Mouse (Mus musculus): ENCODE measurements around the gene Bpgm. TPM values are rescaled to one million over a fixed set of nuclear protein-coding genes. Genes with fewer than 3 reads are reported as not detected.

The Bpgm gene
- polyA plus RNA-seq, 1 experiment = 22.1 TPM

DNA sequence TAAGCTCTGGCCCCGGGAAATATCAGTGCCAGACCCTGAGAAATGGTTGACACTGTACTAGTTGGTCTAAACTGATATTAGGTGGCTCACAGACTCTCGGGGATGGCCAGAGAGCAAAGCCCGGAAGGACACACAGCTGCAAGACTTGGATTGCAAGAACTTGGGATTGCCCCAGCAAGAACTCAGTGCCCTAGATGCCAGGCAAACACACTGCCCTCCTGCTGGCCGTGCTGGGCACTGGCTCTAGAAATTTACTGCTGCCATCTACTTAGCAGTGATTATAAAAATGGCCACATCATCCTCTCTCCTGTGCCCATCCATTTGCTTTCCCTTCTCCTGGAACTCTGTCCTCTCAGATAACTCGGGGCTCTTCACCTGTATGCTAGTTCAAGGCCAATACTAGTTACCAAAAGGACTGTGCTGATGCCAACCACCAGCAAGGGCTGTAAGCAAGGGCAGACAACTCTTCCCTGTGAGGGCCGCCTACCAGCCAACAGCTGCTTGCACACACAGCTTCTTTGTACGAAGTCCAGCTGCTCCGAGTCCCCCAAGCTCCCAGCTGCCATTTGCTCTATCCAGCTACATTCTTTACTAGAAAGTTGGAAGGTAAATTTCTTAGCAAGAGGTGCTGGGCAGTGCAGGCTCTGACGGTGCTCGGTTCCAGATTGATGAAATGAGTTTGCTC is 39.2 kb downstream of the Bpgm start:
- H3K4me3 ChIP-seq (ENCODE audit: low read depth, low read length) = no peak overlapping the region
- no peaks in the 10 kb centered on the region for H3K27me3 ChIP-seq (ENCODE audit: control insufficient read depth, insufficient read depth, low read length)
- H3K4me1 ChIP-seq (ENCODE audit: control insufficient read depth, insufficient read depth, insufficient read length, low read length) = no peaks in the 10 kb centered on the region
- H3K27ac ChIP-seq (ENCODE audit: insufficient read depth, low read depth, low read length) = no peak overlapping the region
- no peak for TF ChIP-seq POLR2A (IDR thresholded peaks at IDR 0.05; ENCODE audit: low read depth, low read length)
- no peak for TF ChIP-seq CTCF (IDR thresholded peaks at IDR 0.05; ENCODE audit: extremely low read depth, insufficient read length, insufficient replicate concordance, low read depth, low read length)
- no peaks in the 10 kb centered on the region for H3K36me3 ChIP-seq (ENCODE audit: control insufficient read depth, insufficient read depth, low read length)
- 45% methylated on average over 10 of the region's 10 CpGs for WGBS

DNA sequence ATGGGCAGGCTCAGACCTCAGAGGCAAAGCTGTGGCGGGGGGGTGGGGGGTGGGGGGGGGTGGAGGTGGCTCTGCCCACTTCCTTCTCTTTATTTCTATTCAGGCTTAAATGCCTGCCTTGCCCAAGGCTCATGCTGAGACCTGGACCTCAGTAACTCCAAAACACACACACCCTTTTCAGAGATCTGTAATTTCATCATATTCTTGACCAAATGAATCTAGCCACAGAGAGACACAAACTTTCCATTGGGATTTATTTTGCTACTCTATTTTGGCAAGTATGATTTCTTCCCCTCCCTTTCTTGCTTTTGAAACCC is 39.7 kb downstream of the Bpgm start:
- no peak overlapping the region for H3K4me3 ChIP-seq (ENCODE audit: low read depth, low read length)
- H3K27me3 ChIP-seq (ENCODE audit: control insufficient read depth, insufficient read depth, low read length) = no peaks in the 10 kb centered on the region
- WGBS = 50% methylated on average over 1 of the region's 1 CpGs
- no peaks in the 10 kb centered on the region for H3K36me3 ChIP-seq (ENCODE audit: control insufficient read depth, insufficient read depth, low read length)
- no peak overlapping the region for H3K27ac ChIP-seq (ENCODE audit: insufficient read depth, low read depth, low read length)
- TF ChIP-seq POLR2A (IDR thresholded peaks at IDR 0.05; ENCODE audit: low read depth, low read length) (no peak), CTCF (IDR thresholded peaks at IDR 0.05; ENCODE audit: extremely low read depth, insufficient read length, insufficient replicate concordance, low read depth, low read length) (no peak)
- H3K4me1 ChIP-seq (ENCODE audit: control insufficient read depth, insufficient read depth, insufficient read length, low read length) = no peaks in the 10 kb centered on the region

- Histone ChIP-seq H3K36me3 (ENCODE audit: control insufficient read depth, insufficient read depth, low read length) (no peaks in the 10 kb centered on the region), H3K4me1 (ENCODE audit: control insufficient read depth, insufficient read depth, insufficient read length, low read length) (no peaks in the 10 kb centered on the region), H3K27me3 (ENCODE audit: control insufficient read depth, insufficient read depth, low read length) (no peaks in the 10 kb centered on the region), H3K27ac (ENCODE audit: insufficient read depth, low read depth, low read length) (no peak overlapping the region), H3K4me3 (ENCODE audit: low read depth, low read length) (no peak overlapping the region)
- WGBS = 36% methylated on average over 5 of the region's 5 CpGs
- TF ChIP-seq CTCF (IDR thresholded peaks at IDR 0.05; ENCODE audit: extremely low read depth, insufficient read length, insufficient replicate concordance, low read depth, low read length) (no peak), POLR2A (IDR thresholded peaks at IDR 0.05; ENCODE audit: low read depth, low read length) (no peak)
These were observed 41.7 kb downstream of the Bpgm start for GRCm38 (mm10) chr6:34517750-34518149.

DNA sequence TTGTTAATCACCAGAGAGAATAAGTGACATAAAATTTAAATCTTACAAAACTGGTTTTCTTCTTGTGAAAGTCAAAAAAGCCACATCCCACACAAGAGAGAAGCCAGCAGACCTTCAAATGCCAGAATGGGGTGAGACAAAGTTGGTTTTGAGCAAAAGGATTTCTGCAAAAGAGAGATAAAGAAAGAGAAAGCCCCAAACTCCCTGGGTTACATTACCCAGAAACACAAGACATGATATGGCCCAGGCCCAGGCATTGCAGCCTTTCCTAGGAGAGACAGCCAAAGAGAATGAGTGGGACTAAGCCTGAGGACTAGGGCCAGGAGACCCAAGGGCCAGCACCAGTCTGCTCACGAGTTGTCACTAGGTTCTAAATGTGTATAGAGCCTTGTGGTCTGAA is 43.1 kb downstream of the Bpgm start:
- H3K27ac ChIP-seq (ENCODE audit: insufficient read depth, low read depth, low read length) = no peak overlapping the region
- no peak for TF ChIP-seq CTCF (IDR thresholded peaks at IDR 0.05; ENCODE audit: extremely low read depth, insufficient read length, insufficient replicate concordance, low read depth, low read length)
- WGBS = 82% methylated on average over 1 of the region's 1 CpGs

GRCm38 (mm10) chr6:34520491-34520890 is 44.5 kb downstream of the Bpgm start:
- no peaks in the 10 kb centered on the region for H3K4me1 ChIP-seq (ENCODE audit: control insufficient read depth, insufficient read depth, insufficient read length, low read length)
- no peak for TF ChIP-seq POLR2A (IDR thresholded peaks at IDR 0.05; ENCODE audit: low read depth, low read length)
- no peak for TF ChIP-seq CTCF (IDR thresholded peaks at IDR 0.05; ENCODE audit: extremely low read depth, insufficient read length, insufficient replicate concordance, low read depth, low read length)
- no peaks in the 10 kb centered on the region for H3K27me3 ChIP-seq (ENCODE audit: control insufficient read depth, insufficient read depth, low read length)
- no peaks in the 10 kb centered on the region for H3K36me3 ChIP-seq (ENCODE audit: control insufficient read depth, insufficient read depth, low read length)
- H3K4me3 ChIP-seq (ENCODE audit: low read depth, low read length) = no peak overlapping the region
- WGBS = 95% methylated on average over 2 of the region's 2 CpGs
- H3K27ac ChIP-seq (ENCODE audit: insufficient read depth, low read depth, low read length) = no peak overlapping the region

More for the DNA sequence above, 43.1 kb downstream of the Bpgm start:
- H3K4me1 ChIP-seq (ENCODE audit: control insufficient read depth, insufficient read depth, insufficient read length, low read length) = no peaks in the 10 kb centered on the region
- H3K27me3 ChIP-seq (ENCODE audit: control insufficient read depth, insufficient read depth, low read length) = no peaks in the 10 kb centered on the region
- H3K36me3 ChIP-seq (ENCODE audit: control insufficient read depth, insufficient read depth, low read length) = no peaks in the 10 kb centered on the region
- H3K4me3 ChIP-seq (ENCODE audit: low read depth, low read length) = no peak overlapping the region

DNA sequence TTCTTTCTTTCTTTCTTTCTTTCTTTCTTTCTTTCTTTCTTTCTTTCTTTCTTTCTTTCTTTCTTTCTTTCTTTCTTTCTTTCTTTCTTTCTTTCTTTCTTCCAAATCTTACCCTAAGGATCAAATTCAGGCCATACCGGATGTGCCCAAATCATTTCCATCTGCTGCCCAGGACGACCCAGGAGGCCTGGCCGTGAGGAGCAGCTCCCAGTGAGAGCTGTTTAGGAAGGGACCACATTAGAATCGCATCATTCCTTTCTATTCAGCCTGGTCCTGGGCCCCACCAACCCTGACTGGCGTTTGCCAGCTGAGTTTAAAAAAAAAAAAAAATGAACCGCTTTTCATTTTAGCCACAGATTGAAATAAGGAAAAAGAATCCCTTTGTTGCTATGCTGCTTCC is 44.9 kb downstream of the Bpgm start:
- TF ChIP-seq POLR2A (IDR thresholded peaks at IDR 0.05; ENCODE audit: low read depth, low read length) (no peak), CTCF (IDR thresholded peaks at IDR 0.05; ENCODE audit: extremely low read depth, insufficient read length, insufficient replicate concordance, low read depth, low read length) (no peak)
- WGBS = 70% methylated on average over 6 of the region's 6 CpGs

DNA sequence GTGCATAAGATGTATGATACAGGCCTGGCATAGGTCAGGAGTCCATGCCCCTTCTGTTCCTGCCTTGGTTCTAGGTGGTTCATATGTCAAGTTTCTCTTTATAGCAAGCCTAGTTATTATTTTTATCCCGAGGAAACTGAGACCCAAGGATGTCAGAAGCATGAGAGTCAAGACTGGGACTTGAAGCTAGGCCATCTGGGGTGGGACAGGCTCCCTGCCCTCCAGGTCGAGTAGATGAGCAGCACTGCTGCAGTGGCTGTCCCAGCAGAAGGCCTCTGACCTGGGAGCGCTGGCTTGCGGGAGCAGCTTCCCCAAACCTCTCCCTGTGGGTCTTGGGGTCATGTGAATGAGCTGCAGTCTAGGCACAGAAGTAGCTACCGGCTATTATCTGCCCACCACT is 47.5 kb downstream of the Bpgm start:
- WGBS = 78% methylated on average over 5 of the region's 5 CpGs
- TF ChIP-seq POLR2A (IDR thresholded peaks at IDR 0.05; ENCODE audit: low read depth, low read length) (no peak), CTCF (IDR thresholded peaks at IDR 0.05; ENCODE audit: extremely low read depth, insufficient read length, insufficient replicate concordance, low read depth, low read length) (no peak)
- Histone ChIP-seq H3K4me3 (ENCODE audit: low read depth, low read length) (no peak overlapping the region), H3K27me3 (ENCODE audit: control insufficient read depth, insufficient read depth, low read length) (no peaks in the 10 kb centered on the region), H3K27ac (ENCODE audit: insufficient read depth, low read depth, low read length) (no peak overlapping the region), H3K36me3 (ENCODE audit: control insufficient read depth, insufficient read depth, low read length) (no peaks in the 10 kb centered on the region), H3K4me1 (ENCODE audit: control insufficient read depth, insufficient read depth, insufficient read length, low read length) (no peaks in the 10 kb centered on the region)

More for the DNA sequence above, 44.9 kb downstream of the Bpgm start:
- no peak overlapping the region for H3K27ac ChIP-seq (ENCODE audit: insufficient read depth, low read depth, low read length)
- H3K4me1 ChIP-seq (ENCODE audit: control insufficient read depth, insufficient read depth, insufficient read length, low read length) = no peaks in the 10 kb centered on the region
- H3K4me3 ChIP-seq (ENCODE audit: low read depth, low read length) = no peak overlapping the region
- H3K27me3 ChIP-seq (ENCODE audit: control insufficient read depth, insufficient read depth, low read length) = no peaks in the 10 kb centered on the region
- H3K36me3 ChIP-seq (ENCODE audit: control insufficient read depth, insufficient read depth, low read length) = no peaks in the 10 kb centered on the region
